Mouse (Mus musculus): ENCODE results near the gene Cntnap2.

GRCm38 (mm10) chr6:46945703-46946102, 1886.5 kb downstream of the Cntnap2 start:
- no peak for TF ChIP-seq ZMIZ1 (IDR thresholded peaks at IDR 0.05; ENCODE audit: low read depth, low read length)
- TF ChIP-seq CTCF (conservative IDR thresholded peaks at IDR 0.05 in 1 of 2, IDR thresholded peaks at IDR 0.05 in 1 of 2; ENCODE audit: low read depth in 2 of 2, low read length in 2 of 2) = no peak
- no peak for TF ChIP-seq MXI1 (IDR thresholded peaks at IDR 0.05; ENCODE audit: low read depth, low read length)
- no peak for TF ChIP-seq JUN (IDR thresholded peaks at IDR 0.05; ENCODE audit: insufficient read depth, low read depth, low read length)
- no peak for TF ChIP-seq RAD21 (IDR thresholded peaks at IDR 0.05; ENCODE audit: low read depth, low read length)
- no peak for TF ChIP-seq RCOR1 (conservative IDR thresholded peaks at IDR 0.05; ENCODE audit: low read depth, low read length)
- no peak for TF ChIP-seq UBTF (IDR thresholded peaks at IDR 0.05; ENCODE audit: low read depth, low read length)
- no peak for TF ChIP-seq NRF1 (IDR thresholded peaks at IDR 0.05; ENCODE audit: low read depth, low read length)
- no peak for TF ChIP-seq TCF12 (IDR thresholded peaks at IDR 0.05; ENCODE audit: low read depth, low read length)
- TF ChIP-seq POLR2A (IDR thresholded peaks at IDR 0.05; ENCODE audit: low read depth, low read length) = no peak
- TF ChIP-seq MAX (IDR thresholded peaks at IDR 0.05; ENCODE audit: low read length) = no peak
